Mouse (Mus musculus) spleen, adult 2 months (tissue): Measurements from ENCODE around the gene Trim44.

Experiments used
- CTCF ChIP-seq: fragments of 200-500 bp; IDR thresholded peaks from 2 replicates; pipeline ENCODE4 v1.5.1; 2011; ENCODE audit warnings: mild to moderate bottlenecking, inconsistent platforms; ENCODE audit not compliant: insufficient read depth, insufficient read length, insufficient replicate concordance; ENCODE audit errors: extremely low read depth
- POLR2A ChIP-seq: fragments of 200-500 bp; IDR thresholded peaks from 2 replicates; pipeline ENCODE4 v1.6.1; 2011; ENCODE audit warnings: low read depth, low read length, inconsistent platforms

DNA sequence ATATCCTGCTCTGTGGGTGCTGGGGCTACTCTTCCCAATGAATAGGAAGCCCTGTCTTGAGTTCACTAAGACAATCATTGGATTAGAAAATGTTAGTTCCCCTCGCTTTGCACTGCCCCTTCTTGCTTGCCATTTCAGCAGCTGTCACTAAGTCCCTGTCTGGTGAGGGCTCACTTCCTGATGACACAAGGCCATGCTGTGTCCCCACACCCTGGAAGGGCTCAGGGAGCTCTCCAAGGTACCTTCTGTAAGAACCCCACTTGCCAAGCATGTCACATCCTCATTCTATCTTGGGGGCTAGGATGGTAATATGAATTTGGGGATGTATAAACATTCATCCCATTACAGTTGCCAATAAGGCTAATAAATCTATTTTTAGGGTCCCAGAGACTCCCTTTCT lies 129.7 kb downstream of the Trim44 start:
- TF ChIP-seq CTCF, result no peak
- no peak for TF ChIP-seq POLR2A
